Mouse (Mus musculus) leukemia stem cell, adult 10-12 weeks (primary cell): ENCODE measurements around the gene Irx5. TPM values are rescaled to one million over a fixed set of nuclear protein-coding genes. Genes with fewer than 3 reads are reported as not detected.

Experiments
- polyA plus RNA-seq: library from polyadenylated mRNA; stranded (reverse); fragments of >175 nt; gene quantifications from 2 replicates; pipeline ENCODE4 v1.2.3, GENCODE M21; 2012; ENCODE audit warnings: low replicate concordance

Irx5 gene
- not detected in 2 replicates for polyA plus RNA-seq

DNA sequence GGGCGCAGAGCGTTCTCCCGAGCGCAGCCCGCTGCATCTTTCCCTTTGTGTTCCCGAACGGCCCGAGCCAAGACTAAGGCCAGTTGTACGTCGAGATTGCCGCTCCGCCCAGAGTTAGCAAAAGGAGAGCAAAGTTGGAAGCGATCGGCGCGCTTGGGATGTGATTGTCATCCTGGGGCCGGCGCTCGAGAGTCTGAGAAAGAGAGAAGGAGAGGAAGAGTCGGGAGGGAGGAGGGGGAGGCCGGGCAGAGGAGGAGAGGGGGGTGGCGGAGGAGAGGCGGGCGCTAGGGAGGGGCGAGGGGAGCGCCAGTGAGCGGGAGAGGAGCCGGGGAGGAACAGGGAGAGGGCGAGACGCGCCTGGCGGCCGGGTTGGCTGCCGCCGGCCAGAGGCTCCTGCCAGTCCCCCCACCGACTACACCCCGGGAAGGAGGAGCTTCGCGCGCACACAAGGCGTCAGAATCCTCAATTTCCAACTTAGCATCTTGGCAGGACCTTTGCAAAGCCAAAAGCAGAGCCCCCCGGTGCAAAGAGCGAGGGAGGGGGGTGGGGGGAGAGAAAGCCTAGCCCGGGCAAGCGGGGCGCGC lies at the start of gene Irx5:
Gene Irx5, plus strand, starts transcription at position 228 of the 584 bp plus-strand sequence.

